Mouse (Mus musculus): ENCODE results near the gene Ccdc30. TPM values are rescaled to one million over a fixed set of nuclear protein-coding genes. Genes with fewer than 3 reads are reported as not detected.

Gene Ccdc30
- total RNA-seq, 2 experiments from 2014 or later = 22.0 to 23.4 TPM

Other genes with a start within 250 kb of the Ccdc30 start
- gene Zfp691, start 241.3 kb downstream of the Ccdc30 start, total RNA-seq (2021) = 10 to 100 TPM in 1 of 2 experiments, 1 to 10 TPM in 1; 7.3 to 11.0 TPM
- gene Ermap, start 225.5 kb downstream of the Ccdc30 start, total RNA-seq (2021) = under 1 TPM; 0.28 to 0.31 TPM
- 10 to 100 TPM; 21.1 to 25.3 TPM for gene Svbp, start 220.2 kb downstream of the Ccdc30 start, total RNA-seq (2021)
- gene Tmem269, start 197.3 kb downstream of the Ccdc30 start, total RNA-seq (2021) = under 1 TPM; 0.30 to 0.45 TPM
- 10 to 100 TPM; 32.4 to 33.2 TPM for gene AU022252, start 182.8 kb downstream of the Ccdc30 start, total RNA-seq (2021)
- 1 to 10 TPM; 9.4 to 9.5 TPM for gene P3h1, start 182.6 kb downstream of the Ccdc30 start, total RNA-seq (2021)
- gene Cldn19, start 160.1 kb downstream of the Ccdc30 start, total RNA-seq (2021) = 1 to 10 TPM in 1 of 2 experiments, under 1 TPM in 1; 0.79 to 1.9 TPM
- gene Ybx1, start 120.9 kb downstream of the Ccdc30 start, total RNA-seq (2021) = 100 to 1,000 TPM; 465 to 518 TPM
- gene Ppih, start 95.0 kb downstream of the Ccdc30 start, total RNA-seq (2021) = 10 to 100 TPM; 19.9 to 20.7 TPM
- 1 to 10 TPM; 4.6 to 6.8 TPM for gene Ppcs, start 6.9 kb upstream of the Ccdc30 start, total RNA-seq (2021)
- under 1 TPM; 0.51 to 0.69 TPM for gene Zmynd12, start 7.3 kb upstream of the Ccdc30 start, total RNA-seq (2021)
- gene Rimkla, start 77.1 kb upstream of the Ccdc30 start, total RNA-seq (2021) = 10 to 100 TPM; 19.5 to 21.4 TPM
- gene Foxj3, start 121.5 kb upstream of the Ccdc30 start, total RNA-seq (2021) = 10 to 100 TPM; 69.3 to 77.3 TPM
- gene Frg2f1, start 124.0 kb upstream of the Ccdc30 start, total RNA-seq (2021) = 10 to 100 TPM; 30.4 to 34.4 TPM
- gene Guca2a, start 222.2 kb upstream of the Ccdc30 start, total RNA-seq (2021) = not detected
- gene Guca2b, start 243.4 kb upstream of the Ccdc30 start, total RNA-seq (2021) = not detected

Data from layer of hippocampus, postnatal 14 days (tissue).